Mouse (Mus musculus) kidney, postnatal 4 days (tissue): ENCODE results near the gene Olfr1101.

Experiments
- DNase-seq, 2 experiments: peaks; one replicate each; pipeline ENCODE4 v3.0.0; 2021; ENCODE audit warnings: mixed read lengths in 2 of 2

Olfr1101 gene

DNA sequence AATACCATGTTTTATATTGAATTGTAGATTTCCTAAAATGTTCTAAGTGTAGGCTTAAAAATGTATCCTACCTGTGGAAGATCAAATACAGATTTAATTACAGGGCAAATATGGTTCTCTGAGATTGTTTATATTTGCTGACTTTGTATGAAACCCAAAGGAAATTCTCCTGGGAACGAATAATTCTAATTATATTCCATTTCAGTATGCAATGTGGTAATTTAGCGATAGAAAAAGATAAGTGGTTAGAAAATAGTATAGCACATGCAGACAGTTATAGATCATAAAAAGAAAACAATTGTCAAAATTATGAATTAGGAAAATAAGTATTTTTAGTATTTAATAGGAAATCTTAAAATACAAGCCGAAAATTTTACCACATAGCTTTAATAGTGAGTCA lies at the start of gene Olfr1101:
TSS of gene Olfr1101 (minus strand) at position 101 of the 400 bp plus-strand sequence.
- DNase-seq: no peak

DNA sequence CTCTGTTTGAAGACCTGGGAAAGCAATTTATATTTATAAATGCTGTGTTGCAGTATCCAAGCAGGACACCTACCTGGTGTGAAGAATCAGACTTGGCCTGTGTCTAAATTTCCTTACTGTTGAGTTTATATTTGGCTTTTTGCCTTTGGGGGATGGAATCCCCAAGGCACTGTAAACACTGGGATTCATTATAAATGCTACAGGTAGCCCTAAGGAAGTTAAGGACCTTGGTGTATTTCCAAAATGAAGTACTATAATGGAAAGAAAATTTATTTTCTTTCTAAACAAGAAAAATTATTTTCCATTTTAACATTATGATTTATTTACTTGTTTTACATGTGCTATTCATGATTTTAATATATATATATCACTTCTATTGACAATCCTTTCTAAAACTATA lies 45.4 kb upstream of the Olfr1101 start, which contains the start of gene Olfr1105:
TSS of gene Olfr1105 (minus strand) at position 101 of the 400 bp plus-strand sequence.
- DNase-seq: no peak

DNA sequence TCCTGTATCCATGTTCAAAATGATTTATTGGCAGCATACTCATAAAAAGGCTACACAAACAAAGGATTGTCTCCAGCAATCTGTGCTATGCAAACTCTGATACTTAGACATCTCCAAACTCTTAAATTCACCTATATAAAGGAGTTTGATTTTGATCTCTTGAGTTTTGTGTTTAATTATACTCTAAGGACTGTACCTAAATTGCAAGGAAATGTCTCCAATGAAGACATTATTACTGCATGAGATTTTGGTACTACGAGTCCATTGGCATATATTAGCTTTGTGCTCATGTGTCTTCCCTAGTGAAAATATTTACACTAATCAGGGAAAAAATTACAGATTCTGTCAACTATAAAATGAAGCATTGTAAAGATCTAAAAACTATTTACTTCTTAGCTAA lies 36.0 kb upstream of the Olfr1101 start, which contains the start of gene Olfr1104:
TSS of gene Olfr1104 (minus strand) at position 101 of the 400 bp plus-strand sequence.
- DNase-seq: no peak

DNA sequence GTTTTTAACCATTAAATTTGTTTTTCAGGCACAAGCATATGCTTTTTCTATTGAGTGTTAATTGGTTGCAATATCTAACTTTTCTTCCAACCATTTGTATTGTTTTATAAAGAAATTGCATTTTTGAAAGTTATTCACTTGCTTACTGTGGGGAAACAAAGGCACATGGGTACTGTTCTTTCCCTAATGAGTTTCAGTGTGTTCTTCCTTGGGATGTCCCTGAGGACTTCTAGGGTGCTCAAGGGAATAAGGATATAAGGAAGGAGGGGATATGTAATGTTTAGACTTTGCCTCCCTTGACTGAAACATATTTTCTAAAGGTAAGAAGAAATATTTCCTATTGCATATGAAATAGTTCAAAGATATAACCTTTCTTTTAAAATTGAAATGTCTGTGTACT lies 7.1 kb upstream of the Olfr1101 start, which contains the start of gene Olfr1102:
TSS of gene Olfr1102 (plus strand) at position 301 of the 400 bp plus-strand sequence.
- DNase-seq: no peak

DNA sequence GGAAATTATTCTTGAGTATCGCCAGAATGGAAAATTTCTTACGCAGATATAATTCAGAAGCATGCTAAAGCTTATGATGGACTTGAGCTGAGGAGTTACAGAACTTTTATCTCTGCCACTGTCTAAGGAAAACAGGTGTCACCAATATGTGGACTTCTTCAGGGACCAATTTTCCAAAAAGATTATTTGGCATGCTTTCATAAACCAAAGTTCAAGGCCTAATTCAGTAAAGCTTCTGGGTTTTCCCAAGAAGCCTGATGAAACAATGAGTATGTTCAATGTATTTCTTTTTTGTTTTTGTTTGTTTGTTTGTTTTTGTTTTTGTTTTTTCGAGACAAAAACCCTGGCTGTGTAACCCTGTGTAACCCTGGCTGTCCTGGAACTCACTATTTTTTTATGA lies 11.2 kb downstream of the Olfr1101 start, which contains the start of gene Olfr1100:
TSS of gene Olfr1100 (minus strand) at position 101 of the 400 bp plus-strand sequence.
- DNase-seq: no peak

DNA sequence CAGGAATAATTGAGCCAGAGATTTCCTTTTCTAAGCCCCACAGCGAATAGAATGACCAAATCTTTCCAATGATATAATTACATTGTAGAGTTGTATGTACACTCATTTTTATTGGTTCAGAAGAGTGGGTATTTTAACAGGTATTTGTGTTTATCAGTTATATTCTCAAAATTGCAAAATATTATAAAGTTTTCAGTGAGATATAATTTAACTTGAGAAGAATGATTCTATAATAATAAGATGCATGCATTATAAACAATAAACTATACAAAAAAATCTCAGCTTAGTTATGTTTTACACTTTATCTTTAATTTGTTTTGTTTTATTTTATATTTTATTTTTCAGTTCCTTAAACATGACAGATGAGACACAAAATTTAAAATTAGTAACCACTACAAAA lies 30.4 kb downstream of the Olfr1101 start, which contains the start of gene Olfr1099:
TSS of gene Olfr1099 (minus strand) at position 101 of the 400 bp plus-strand sequence.
- DNase-seq: no peak
